Mouse (Mus musculus) liver, embryonic 14.5 days (tissue): ENCODE measurements around the gene Ptpa.

ENCODE experiments used
- CTCF ChIP-seq: IDR thresholded peaks from 2 replicates; pipeline ENCODE4 v1.5.1; 2016; ENCODE audit warnings: antibody characterized with exemption, low read depth, control low read depth
- EP300 ChIP-seq: IDR thresholded peaks from 2 replicates; pipeline ENCODE4 v1.6.1; 2016; ENCODE audit warnings: antibody characterized with exemption, low read depth

DNA sequence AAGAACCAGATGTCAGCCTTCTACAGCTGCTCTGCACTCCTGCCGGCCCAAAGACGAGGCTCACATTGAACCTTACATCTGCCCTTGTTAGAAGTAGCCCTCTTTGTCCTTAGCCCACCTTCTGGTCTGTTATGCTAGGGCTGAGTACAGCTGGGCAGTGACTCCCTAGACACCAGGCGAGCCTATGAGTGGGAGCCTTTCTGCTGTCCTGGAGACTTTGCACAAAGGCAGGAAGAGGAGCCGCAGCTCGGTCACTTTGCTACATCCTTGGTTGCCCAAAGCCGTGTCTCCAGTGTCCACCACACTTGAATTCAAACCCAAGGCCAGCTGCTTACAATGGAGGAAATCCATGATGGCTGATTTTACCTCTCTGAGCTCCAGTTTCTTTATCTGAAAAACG lies 32.5 kb downstream of the Ptpa start:
- TF ChIP-seq CTCF (no peak), EP300 (no peak)
